Mouse (Mus musculus) erythroblast, embryonic 14.5 days (primary cell): ENCODE results near the gene Ajm1.

Experiments used
- GATA1 ChIP-seq: IDR thresholded peaks from 2 replicates; pipeline ENCODE4 v1.6.1; 2012; ENCODE audit warnings: low read length, inconsistent platforms, mixed read lengths
- TAL1 ChIP-seq: IDR thresholded peaks from 3 replicates; pipeline ENCODE4 v1.6.1; 2012; ENCODE audit warnings: low read length, inconsistent platforms, mixed read lengths

DNA sequence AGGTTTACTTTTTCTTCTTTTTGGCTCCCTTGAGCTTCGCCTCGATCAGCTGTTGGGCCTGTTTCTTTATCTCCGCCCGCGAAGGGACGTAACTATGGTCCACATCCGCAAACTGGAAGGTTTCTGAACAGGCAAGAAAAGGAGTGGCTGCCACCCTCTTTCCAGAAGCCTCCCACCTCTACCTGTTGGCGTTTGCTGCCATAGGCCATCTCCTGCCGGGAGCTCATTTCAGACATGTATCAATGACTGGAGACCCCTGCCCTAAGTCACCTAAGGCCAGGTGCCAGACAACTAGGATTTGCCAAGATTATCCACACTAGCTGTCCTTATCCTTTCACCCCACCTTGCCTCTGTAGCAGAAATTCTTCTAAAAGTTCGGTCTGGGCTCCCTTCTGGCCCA is 27.1 kb upstream of the Ajm1 start:
- no peak for TF ChIP-seq GATA1
- TF ChIP-seq TAL1: no peak
